Mouse (Mus musculus): Measurements from ENCODE around the gene A530084C06Rik. TPM values are rescaled to one million over a fixed set of nuclear protein-coding genes. Genes with fewer than 3 reads are reported as not detected.

The A530084C06Rik gene
- polyA plus RNA-seq, 1 experiment, result 0.19 TPM

DNA sequence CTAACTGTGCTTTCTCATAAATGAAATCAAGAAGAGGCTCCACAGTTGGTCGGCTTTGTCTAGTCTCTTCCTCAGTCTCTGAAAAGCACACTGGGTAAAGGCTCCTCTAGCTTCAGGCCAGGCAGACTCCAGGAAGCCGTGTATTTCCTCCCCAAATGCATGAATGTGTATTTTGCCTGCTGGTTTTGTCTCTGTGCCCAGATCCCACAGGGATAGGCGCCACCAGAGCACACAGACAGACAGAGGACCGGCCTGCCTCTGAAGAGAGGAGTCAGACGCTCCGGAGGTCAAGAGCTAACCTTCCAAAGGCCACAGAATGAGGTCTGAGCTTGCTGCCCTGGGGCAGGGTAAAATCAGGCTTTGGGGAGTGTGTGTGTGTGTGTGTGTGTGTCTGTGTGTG lies 18.4 kb upstream of the A530084C06Rik start:
- DNase-seq, result no peak

DNA sequence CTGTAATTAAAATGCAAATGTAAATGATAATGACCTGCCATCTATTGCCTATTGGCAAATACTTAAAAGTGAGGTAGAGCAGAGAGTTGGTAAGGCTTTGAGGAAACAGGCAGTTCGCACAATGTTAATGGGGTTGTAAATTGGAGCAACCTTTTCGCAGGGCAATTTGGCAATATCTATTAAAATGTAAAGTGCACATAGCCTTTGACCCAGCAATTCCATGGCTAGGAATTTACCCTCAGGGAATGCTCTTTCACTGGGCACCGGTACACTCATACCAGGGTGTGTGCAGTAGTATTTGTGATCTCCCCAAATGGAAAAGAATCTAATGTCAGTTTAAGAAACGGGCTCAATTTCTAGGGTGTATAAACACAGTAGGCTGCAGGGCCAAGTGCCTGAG lies 17.6 kb upstream of the A530084C06Rik start:
- no peaks in the 10 kb centered on the region for H3K4me1 ChIP-seq (replicated peaks; ENCODE audit: control insufficient read depth, insufficient read depth, low read length)
- H3K27me3 ChIP-seq (ENCODE audit: control insufficient read depth, insufficient read depth, low read length), result no peaks in the 10 kb centered on the region
- no peak for DNase-seq
- H3K4me3 ChIP-seq (ENCODE audit: control insufficient read depth, insufficient read depth, low read length), result no peak overlapping the region
- TF ChIP-seq CTCF (IDR thresholded peaks at IDR 0.05; ENCODE audit: borderline replicate concordance, control insufficient read depth, extremely low read depth, insufficient read depth, low read length, poor library complexity), result no peak
- TF ChIP-seq POLR2A (IDR thresholded peaks at IDR 0.05; ENCODE audit: control insufficient read depth, extremely low read depth, insufficient read depth, low read length, poor library complexity), result no peak
- H3K27ac ChIP-seq (ENCODE audit: control insufficient read depth, insufficient read depth, low read length), result no peak overlapping the region
- 85% methylated on average over 4 of the region's 4 CpGs for WGBS
- no peaks in the 10 kb centered on the region for H3K36me3 ChIP-seq (ENCODE audit: control insufficient read depth, insufficient read depth, low read length)

More for the DNA sequence above, 18.4 kb upstream of the A530084C06Rik start:
- no peak for TF ChIP-seq POLR2A (IDR thresholded peaks at IDR 0.05; ENCODE audit: control insufficient read depth, extremely low read depth, insufficient read depth, low read length, poor library complexity)
- no peak for TF ChIP-seq CTCF (IDR thresholded peaks at IDR 0.05; ENCODE audit: borderline replicate concordance, control insufficient read depth, extremely low read depth, insufficient read depth, low read length, poor library complexity)
- no peaks in the 10 kb centered on the region for H3K4me1 ChIP-seq (replicated peaks; ENCODE audit: control insufficient read depth, insufficient read depth, low read length)
- 54% methylated on average over 6 of the region's 6 CpGs for WGBS
- H3K27ac ChIP-seq (ENCODE audit: control insufficient read depth, insufficient read depth, low read length), result no peak overlapping the region
- H3K36me3 ChIP-seq (ENCODE audit: control insufficient read depth, insufficient read depth, low read length), result no peaks in the 10 kb centered on the region
- H3K27me3 ChIP-seq (ENCODE audit: control insufficient read depth, insufficient read depth, low read length), result no peaks in the 10 kb centered on the region
- no peak overlapping the region for H3K4me3 ChIP-seq (ENCODE audit: control insufficient read depth, insufficient read depth, low read length)

- Histone ChIP-seq H3K36me3 (ENCODE audit: control insufficient read depth, insufficient read depth, low read length) (no peaks in the 10 kb centered on the region), H3K27me3 (ENCODE audit: control insufficient read depth, insufficient read depth, low read length) (no peaks in the 10 kb centered on the region), H3K4me3 (ENCODE audit: control insufficient read depth, insufficient read depth, low read length) (no peak overlapping the region), H3K4me1 (replicated peaks; ENCODE audit: control insufficient read depth, insufficient read depth, low read length) (no peaks in the 10 kb centered on the region), H3K27ac (ENCODE audit: control insufficient read depth, insufficient read depth, low read length) (no peak overlapping the region)
- 91% methylated on average over 3 of the region's 3 CpGs for WGBS
- no peak for DNase-seq
- TF ChIP-seq CTCF (IDR thresholded peaks at IDR 0.05; ENCODE audit: borderline replicate concordance, control insufficient read depth, extremely low read depth, insufficient read depth, low read length, poor library complexity) (no peak), POLR2A (IDR thresholded peaks at IDR 0.05; ENCODE audit: control insufficient read depth, extremely low read depth, insufficient read depth, low read length, poor library complexity) (no peak)
These were observed 15.5 kb upstream of the A530084C06Rik start for GRCm38 (mm10) chr13:31574627-31575026.

DNA sequence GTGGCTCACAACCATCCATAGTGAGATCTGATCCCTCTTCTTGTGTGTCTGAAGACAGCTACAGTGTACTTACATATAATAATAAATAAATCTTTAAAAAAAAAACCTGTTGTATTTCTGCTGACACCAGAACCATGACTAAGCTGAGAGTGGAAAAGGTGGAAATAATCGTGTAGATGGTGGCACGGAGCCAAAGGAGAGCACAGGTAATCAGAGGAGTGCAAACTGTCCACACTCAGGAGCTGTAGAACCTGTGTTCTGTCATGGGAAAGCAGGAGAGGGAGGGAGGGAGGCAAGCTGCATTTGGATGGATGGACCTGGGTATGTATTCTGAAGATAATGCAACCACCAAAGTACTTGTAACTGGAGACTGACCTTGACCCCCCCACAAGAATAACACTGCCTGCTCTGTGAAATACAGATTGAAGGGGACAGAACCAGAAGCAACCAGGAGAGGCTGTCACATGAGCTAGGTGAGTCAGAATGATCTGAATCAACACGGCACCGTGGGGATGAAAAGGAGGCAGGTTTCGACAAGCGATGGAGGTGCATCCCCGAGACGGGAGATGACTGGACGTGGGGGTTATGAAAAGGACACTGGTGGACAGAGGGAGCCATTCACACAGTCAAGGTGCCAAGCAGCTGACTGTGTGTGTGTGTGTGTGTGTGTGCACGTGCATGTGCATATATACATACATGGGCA lies 13.8 kb upstream of the A530084C06Rik start:
- no peak for DNase-seq
- Histone ChIP-seq H3K4me1 (replicated peaks; ENCODE audit: control insufficient read depth, insufficient read depth, low read length) (no peaks in the 10 kb centered on the region), H3K27ac (ENCODE audit: control insufficient read depth, insufficient read depth, low read length) (no peak overlapping the region), H3K4me3 (ENCODE audit: control insufficient read depth, insufficient read depth, low read length) (no peak overlapping the region), H3K36me3 (ENCODE audit: control insufficient read depth, insufficient read depth, low read length) (no peaks in the 10 kb centered on the region), H3K27me3 (ENCODE audit: control insufficient read depth, insufficient read depth, low read length) (no peaks in the 10 kb centered on the region)
- TF ChIP-seq CTCF (IDR thresholded peaks at IDR 0.05; ENCODE audit: borderline replicate concordance, control insufficient read depth, extremely low read depth, insufficient read depth, low read length, poor library complexity) (no peak), POLR2A (IDR thresholded peaks at IDR 0.05; ENCODE audit: control insufficient read depth, extremely low read depth, insufficient read depth, low read length, poor library complexity) (no peak)
- 87% methylated on average over 10 of the region's 10 CpGs for WGBS

GRCm38 (mm10) chr13:31567617-31568294 lies 8.6 kb upstream of the A530084C06Rik start:
- TF ChIP-seq POLR2A (IDR thresholded peaks at IDR 0.05; ENCODE audit: control insufficient read depth, extremely low read depth, insufficient read depth, low read length, poor library complexity) (no peak), CTCF (IDR thresholded peaks at IDR 0.05; ENCODE audit: borderline replicate concordance, control insufficient read depth, extremely low read depth, insufficient read depth, low read length, poor library complexity) (no peak)
- 50% methylated on average over 6 of the region's 6 CpGs for WGBS
- Histone ChIP-seq H3K4me1 (replicated peaks; ENCODE audit: control insufficient read depth, insufficient read depth, low read length) (no peaks in the 10 kb centered on the region), H3K36me3 (ENCODE audit: control insufficient read depth, insufficient read depth, low read length) (no peaks in the 10 kb centered on the region), H3K4me3 (ENCODE audit: control insufficient read depth, insufficient read depth, low read length) (no peak overlapping the region), H3K27me3 (ENCODE audit: control insufficient read depth, insufficient read depth, low read length) (no peaks in the 10 kb centered on the region), H3K27ac (ENCODE audit: control insufficient read depth, insufficient read depth, low read length) (no peak overlapping the region)
- DNase-seq, result no peak

DNA sequence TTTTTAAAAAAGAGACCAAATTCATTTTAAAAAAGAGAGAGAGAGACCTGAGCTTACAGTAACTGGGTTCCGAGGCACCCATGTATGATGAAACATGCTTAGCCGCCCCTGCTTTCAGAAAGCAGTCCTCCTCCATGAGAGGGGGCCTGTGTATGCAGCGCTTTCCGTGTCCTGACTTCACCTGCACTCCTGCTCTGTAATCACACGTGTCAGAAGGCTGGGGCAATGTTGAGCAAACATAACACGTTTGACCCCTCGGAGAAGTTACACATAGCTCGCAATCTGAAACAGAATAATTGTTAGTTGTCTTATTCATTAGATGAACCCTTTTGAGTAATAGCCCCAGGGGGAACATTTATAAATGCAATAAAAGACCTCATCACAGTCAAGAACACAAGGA lies 8.0 kb upstream of the A530084C06Rik start:
- H3K27me3 ChIP-seq (ENCODE audit: control insufficient read depth, insufficient read depth, low read length), result no peaks in the 10 kb centered on the region
- H3K27ac ChIP-seq (ENCODE audit: control insufficient read depth, insufficient read depth, low read length), result no peak overlapping the region
- 86% methylated on average over 8 of the region's 8 CpGs for WGBS
- H3K36me3 ChIP-seq (ENCODE audit: control insufficient read depth, insufficient read depth, low read length), result no peaks in the 10 kb centered on the region
- no peak for DNase-seq
- TF ChIP-seq POLR2A (IDR thresholded peaks at IDR 0.05; ENCODE audit: control insufficient read depth, extremely low read depth, insufficient read depth, low read length, poor library complexity), result no peak
- no peak overlapping the region for H3K4me3 ChIP-seq (ENCODE audit: control insufficient read depth, insufficient read depth, low read length)
- no peaks in the 10 kb centered on the region for H3K4me1 ChIP-seq (replicated peaks; ENCODE audit: control insufficient read depth, insufficient read depth, low read length)
